Mouse (Mus musculus) right cerebral cortex, adult 18-20 months (tissue): ENCODE measurements at regions not wholly inside any gene's neighbourhood (a gene's known extent, or its start where the extent isn't known, plus 50 kb on each side); places are given as distances from the start of the nearest gene placed in this dataset.

Experiments
- DNase-seq: peaks from one replicate; pipeline ENCODE4 v3.0.0; 2022; ENCODE audit warnings: mixed read lengths

- no peak for DNase-seq
Measured at GRCm38 (mm10) chr10:44636786-44637185, 108.5 kb upstream of the Prdm1 start.

GRCm38 (mm10) chr10:44636061-44636460 lies 107.8 kb upstream of the Prdm1 start:
- no peak for DNase-seq

- no peak for DNase-seq
Measured at GRCm38 (mm10) chr10:44631584-44631983, 103.3 kb upstream of the Prdm1 start.

- DNase-seq: no peak
Measured at GRCm38 (mm10) chr10:44630485-44630884, 102.2 kb upstream of the Prdm1 start.

- no peak for DNase-seq
Measured at GRCm38 (mm10) chr10:44628387-44628786, 100.1 kb upstream of the Prdm1 start.

GRCm38 (mm10) chr10:44627431-44627830 lies 99.1 kb upstream of the Prdm1 start:
- no peak for DNase-seq

- no peak for DNase-seq
Measured at GRCm38 (mm10) chr10:44625521-44625920, 97.2 kb upstream of the Prdm1 start.

GRCm38 (mm10) chr10:44615586-44615985 lies 87.3 kb upstream of the Prdm1 start:
- no peak for DNase-seq

- DNase-seq: no peak
Measured at GRCm38 (mm10) chr10:44612571-44612970, 84.3 kb upstream of the Prdm1 start.

GRCm38 (mm10) chr10:44611399-44611798 lies 83.1 kb upstream of the Prdm1 start:
- no peak for DNase-seq

- no peak for DNase-seq
Measured at GRCm38 (mm10) chr10:44609187-44609586, 80.9 kb upstream of the Prdm1 start.

- DNase-seq: no peak
Measured at GRCm38 (mm10) chr10:44607334-44607851, 79.1 kb upstream of the Prdm1 start.

- DNase-seq: no peak
Measured at GRCm38 (mm10) chr10:44604512-44604911, 76.2 kb upstream of the Prdm1 start.

GRCm38 (mm10) chr10:44603461-44603860 lies 75.2 kb upstream of the Prdm1 start:
- no peak for DNase-seq

GRCm38 (mm10) chr10:44601550-44601949 lies 73.2 kb upstream of the Prdm1 start:
- no peak for DNase-seq

- DNase-seq: no peak
Measured at GRCm38 (mm10) chr10:44599964-44600334, 71.6 kb upstream of the Prdm1 start.

- DNase-seq: no peak
Measured at GRCm38 (mm10) chr10:44599331-44599963, 71.1 kb upstream of the Prdm1 start.

- no peak for DNase-seq
Measured at GRCm38 (mm10) chr10:44598615-44599014, 70.3 kb upstream of the Prdm1 start.

GRCm38 (mm10) chr10:44595932-44596331 lies 67.6 kb upstream of the Prdm1 start:
- no peak for DNase-seq

- DNase-seq: no peak
Measured at GRCm38 (mm10) chr10:44589842-44590241, 61.5 kb upstream of the Prdm1 start.

GRCm38 (mm10) chr10:44589352-44589751 lies 61.1 kb upstream of the Prdm1 start:
- DNase-seq: no peak

GRCm38 (mm10) chr10:44582736-44583135 lies 54.4 kb upstream of the Prdm1 start:
- DNase-seq: no peak
